Mouse (Mus musculus): Measurements from ENCODE around the gene Ces1a.
A peak's percentile ranks its signal among the peaks of the same experiment; 100 is the strongest.

Gene Ces1a

GRCm38 (mm10) chr8:93048092-93048491 is at the start of gene Ces1a:
Ces1a (minus strand) TSS chr8:93048192.
- no peak for DNase-seq (ENCODE audit: low spot score in 2 of 2)

- DNase-seq (ENCODE audit: low spot score in 2 of 2) = no peak
Observed at GRCm38 (mm10) chr8:93095376-93095775, 47.4 kb upstream of the Ces1a start.

- no peak for DNase-seq (ENCODE audit: low spot score in 2 of 2)
Observed at GRCm38 (mm10) chr8:93091324-93091723, 43.3 kb upstream of the Ces1a start.

GRCm38 (mm10) chr8:93088686-93089122 is 40.7 kb upstream of the Ces1a start:
- DNase-seq (ENCODE audit: low spot score in 2 of 2) = no peak

GRCm38 (mm10) chr8:93088193-93088592 is 40.2 kb upstream of the Ces1a start:
- no peak for DNase-seq (ENCODE audit: low spot score in 2 of 2)

- no peak for DNase-seq (ENCODE audit: low spot score in 2 of 2)
Observed at GRCm38 (mm10) chr8:93079887-93080286, 31.9 kb upstream of the Ces1a start, which contains the start of gene Ces1b. Ces1b (minus strand) TSS chr8:93080017.

- no peak for DNase-seq (ENCODE audit: low spot score in 2 of 2)
Observed at GRCm38 (mm10) chr8:93075251-93075650, 27.3 kb upstream of the Ces1a start.

- DNase-seq (ENCODE audit: low spot score in 2 of 2) = no peak
Observed at GRCm38 (mm10) chr8:93063416-93064117, 15.6 kb upstream of the Ces1a start.

GRCm38 (mm10) chr8:93059185-93059584 is 11.2 kb upstream of the Ces1a start:
- DNase-seq (ENCODE audit: low spot score in 2 of 2) = no peak

GRCm38 (mm10) chr8:93055238-93055637 is 7.2 kb upstream of the Ces1a start:
- DNase-seq (ENCODE audit: low spot score in 2 of 2) = no peak

GRCm38 (mm10) chr8:93048510-93049416 is 771 bp upstream of the Ces1a start:
- no peak for DNase-seq (ENCODE audit: low spot score in 2 of 2)

- DNase-seq (ENCODE audit: low spot score in 2 of 2) = no peak
Observed at GRCm38 (mm10) chr8:93043083-93043482, 4.9 kb downstream of the Ces1a start.

- no peak for DNase-seq (ENCODE audit: low spot score in 2 of 2)
Observed at GRCm38 (mm10) chr8:93040776-93041567, 7.0 kb downstream of the Ces1a start.

- no peak for DNase-seq (ENCODE audit: low spot score in 2 of 2)
Observed at GRCm38 (mm10) chr8:93040256-93040655, 7.7 kb downstream of the Ces1a start.

- no peak for DNase-seq (ENCODE audit: low spot score in 2 of 2)
Observed at GRCm38 (mm10) chr8:93038831-93039230, 9.2 kb downstream of the Ces1a start.

GRCm38 (mm10) chr8:93030664-93031063 is 17.3 kb downstream of the Ces1a start:
- no peak for DNase-seq (ENCODE audit: low spot score in 2 of 2)

- no peak for DNase-seq (ENCODE audit: low spot score in 2 of 2)
Observed at GRCm38 (mm10) chr8:93021738-93022137, 26.3 kb downstream of the Ces1a start.

- no peak for DNase-seq (ENCODE audit: low spot score in 2 of 2)
Observed at GRCm38 (mm10) chr8:93014300-93014699, 33.7 kb downstream of the Ces1a start.

GRCm38 (mm10) chr8:93012226-93012625 is 35.8 kb downstream of the Ces1a start:
- DNase-seq (ENCODE audit: low spot score in 2 of 2) = no peak

GRCm38 (mm10) chr8:93011439-93011838 is 36.6 kb downstream of the Ces1a start:
- DNase-seq (ENCODE audit: low spot score in 2 of 2) = peak in 1 of 2 experiments; percentile 35

- DNase-seq (ENCODE audit: low spot score in 2 of 2) = no peak
Observed at GRCm38 (mm10) chr8:93010286-93010685, 37.7 kb downstream of the Ces1a start.

GRCm38 (mm10) chr8:92998600-92998999 is 49.4 kb downstream of the Ces1a start:
- DNase-seq (ENCODE audit: low spot score in 2 of 2) = peak in 1 of 2 experiments; percentile 21
